Mouse (Mus musculus): ENCODE results near the gene Zdhhc14. TPM values are rescaled to one million over a fixed set of nuclear protein-coding genes. Genes with fewer than 3 reads are reported as not detected.

Gene Zdhhc14
- polyA plus RNA-seq, 1 experiment from 2014 or later: 2.4 TPM

GRCm38 (mm10) chr17:5801761-5802655, 309.7 kb downstream of the Zdhhc14 start:
- no peak for ATAC-seq
- no peak overlapping the region for H3K9ac ChIP-seq
- H3K4me1 ChIP-seq: peaks cover 3% of the 10 kb centered on the region; the same call in 1 of the 2 replicates
- WGBS: 87% methylated on average over 17 of the region's 17 CpGs
- H3K4me3 ChIP-seq: no peak overlapping the region
- H3K27ac ChIP-seq: no peak overlapping the region
- H3K27me3 ChIP-seq: no peaks in the 10 kb centered on the region
- H3K36me3 ChIP-seq (ENCODE audit: poor library complexity, severe bottlenecking): no peaks in the 10 kb centered on the region
- H3K4me2 ChIP-seq: no peak overlapping the region
- no peaks in the 10 kb centered on the region for H3K9me3 ChIP-seq (replicated peaks)

- H3K27ac ChIP-seq: no peak overlapping the region
- H3K27me3 ChIP-seq: no peaks in the 10 kb centered on the region
- H3K9ac ChIP-seq: no peak overlapping the region
- no peaks in the 10 kb centered on the region for H3K9me3 ChIP-seq (replicated peaks)
- ATAC-seq: no peak
- H3K4me1 ChIP-seq: no peaks in the 10 kb centered on the region
- no peak overlapping the region for H3K4me3 ChIP-seq
- 89% methylated on average over 5 of the region's 5 CpGs for WGBS
- H3K36me3 ChIP-seq (ENCODE audit: poor library complexity, severe bottlenecking): no peaks in the 10 kb centered on the region
- no peak overlapping the region for H3K4me2 ChIP-seq
These were observed 310.2 kb downstream of the Zdhhc14 start for GRCm38 (mm10) chr17:5802656-5802955.

Other genes with a start within 250 kb of the Zdhhc14 start
- 0.11 TPM in 1 of 2 replicates, not detected in the other for gene Ldhal6b, start 73.8 kb upstream of the Zdhhc14 start, polyA plus RNA-seq (2015; fragmentation: Nextera tagmentation; extraction: Ambion mirVana)
- gene Tmem242, start 52.3 kb upstream of the Zdhhc14 start, polyA plus RNA-seq (2015; fragmentation: Nextera tagmentation; extraction: Ambion mirVana): 112 and 114 TPM in 2 replicates

Data from forebrain, embryonic 13.5 days (tissue).